Mouse (Mus musculus) liver, adult 2 months (tissue): ENCODE data around the gene Fat3.

ENCODE experiments used
- CTCF ChIP-seq: fragments of 200-500 bp; IDR thresholded peaks from 2 replicates; pipeline ENCODE4 v1.5.1; 2011; ENCODE audit warnings: low read depth, low read length, control low read depth
- POLR2A ChIP-seq: fragments of 200-500 bp; IDR thresholded peaks from 2 replicates; pipeline ENCODE4 v1.6.1; 2011; ENCODE audit warnings: low read length, control low read depth; ENCODE audit not compliant: insufficient read depth; ENCODE audit errors: extremely low read depth

GRCm38 (mm10) chr9:16216235-16216634 lies 284.9 kb downstream of the Fat3 start:
- TF ChIP-seq CTCF (no peak), POLR2A (no peak)
